Mouse (Mus musculus) G1E (cell line): ENCODE measurements around the gene Lipa.

Source experiments
- CTCF ChIP-seq: IDR thresholded peaks from 2 replicates; pipeline ENCODE4 v1.5.1; 2012; ENCODE audit warnings: low read depth, low read length, inconsistent platforms, mixed read lengths
- GATA1 ChIP-seq: IDR thresholded peaks from 2 replicates; pipeline ENCODE4 v1.6.1; 2012; ENCODE audit warnings: borderline replicate concordance, low read length, inconsistent platforms, mixed read lengths
- GATA2 ChIP-seq: IDR thresholded peaks from 2 replicates; pipeline ENCODE4 v1.6.1; 2012; ENCODE audit warnings: low read depth, low read length, inconsistent platforms, borderline replicate concordance
- POLR2AphosphoS5 ChIP-seq: IDR thresholded peaks from 2 replicates; pipeline ENCODE4 v1.6.1; 2012; ENCODE audit warnings: low read depth, low read length, inconsistent platforms; ENCODE audit not compliant: insufficient replicate concordance

- no peak for TF ChIP-seq CTCF
- TF ChIP-seq POLR2AphosphoS5: no peak
- TF ChIP-seq GATA1: no peak
- no peak for TF ChIP-seq GATA2
Observed at GRCm38 (mm10) chr19:34517197-34517596, 10.1 kb downstream of the Lipa start.
